Mouse (Mus musculus): Measurements from ENCODE around the gene Tekt5.
A peak's percentile ranks its signal among the peaks of the same experiment; 100 is the strongest.

DNA sequence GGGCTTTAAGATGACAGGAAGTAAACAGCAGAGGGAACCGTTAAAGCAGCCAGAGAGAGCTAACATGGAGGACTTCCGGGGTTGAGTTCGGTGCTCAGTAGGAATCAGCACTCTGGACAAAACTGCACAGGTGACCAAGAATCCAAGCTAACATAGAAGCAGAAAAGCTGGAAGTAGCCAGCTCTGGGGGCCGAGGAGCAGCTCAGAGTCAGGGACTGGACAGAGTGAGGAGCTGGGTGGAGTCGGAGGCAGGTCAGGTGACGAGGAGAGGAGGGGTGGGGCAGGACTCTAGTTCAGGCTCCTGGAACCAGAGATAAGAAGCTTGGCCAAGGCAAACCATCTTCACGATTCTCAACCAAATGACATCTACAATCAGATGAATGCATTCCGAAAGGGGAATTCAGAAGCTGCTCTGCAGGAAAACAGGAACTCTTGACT lies 11.2 kb downstream of the Tekt5 start:
- TF ChIP-seq CTCF (IDR thresholded peaks at IDR 0.05; ENCODE audit: low read depth, low read length) = no peak
- TF ChIP-seq GATA1 (IDR thresholded peaks at IDR 0.05; ENCODE audit: borderline replicate concordance, low read length) = no peak
- TF ChIP-seq TAL1 (conservative IDR thresholded peaks at IDR 0.05; ENCODE audit: low read depth, low read length) = peak; percentile 69
